Mouse (Mus musculus): ENCODE measurements at regions not wholly inside any gene's neighbourhood (a gene's known extent, or its start where the extent isn't known, plus 50 kb on each side); places are given as distances from the start of the nearest gene placed in this dataset.

- TF ChIP-seq CTCF (IDR thresholded peaks at IDR 0.05; ENCODE audit: low read depth) (no peak), EP300 (IDR thresholded peaks at IDR 0.05; ENCODE audit: low read depth) (no peak)
Measured at GRCm38 (mm10) chr16:81695241-81695640, 494.7 kb downstream of the Ncam2 start.
